Mouse (Mus musculus): ENCODE data around the gene Hhip. TPM values are rescaled to one million over a fixed set of nuclear protein-coding genes. Genes with fewer than 3 reads are reported as not detected.

Gene Hhip
- polyA plus RNA-seq (2015; fragmentation: Nextera tagmentation; extraction: Ambion mirVana), result 15.8 and 18.8 TPM in 2 replicates

DNA sequence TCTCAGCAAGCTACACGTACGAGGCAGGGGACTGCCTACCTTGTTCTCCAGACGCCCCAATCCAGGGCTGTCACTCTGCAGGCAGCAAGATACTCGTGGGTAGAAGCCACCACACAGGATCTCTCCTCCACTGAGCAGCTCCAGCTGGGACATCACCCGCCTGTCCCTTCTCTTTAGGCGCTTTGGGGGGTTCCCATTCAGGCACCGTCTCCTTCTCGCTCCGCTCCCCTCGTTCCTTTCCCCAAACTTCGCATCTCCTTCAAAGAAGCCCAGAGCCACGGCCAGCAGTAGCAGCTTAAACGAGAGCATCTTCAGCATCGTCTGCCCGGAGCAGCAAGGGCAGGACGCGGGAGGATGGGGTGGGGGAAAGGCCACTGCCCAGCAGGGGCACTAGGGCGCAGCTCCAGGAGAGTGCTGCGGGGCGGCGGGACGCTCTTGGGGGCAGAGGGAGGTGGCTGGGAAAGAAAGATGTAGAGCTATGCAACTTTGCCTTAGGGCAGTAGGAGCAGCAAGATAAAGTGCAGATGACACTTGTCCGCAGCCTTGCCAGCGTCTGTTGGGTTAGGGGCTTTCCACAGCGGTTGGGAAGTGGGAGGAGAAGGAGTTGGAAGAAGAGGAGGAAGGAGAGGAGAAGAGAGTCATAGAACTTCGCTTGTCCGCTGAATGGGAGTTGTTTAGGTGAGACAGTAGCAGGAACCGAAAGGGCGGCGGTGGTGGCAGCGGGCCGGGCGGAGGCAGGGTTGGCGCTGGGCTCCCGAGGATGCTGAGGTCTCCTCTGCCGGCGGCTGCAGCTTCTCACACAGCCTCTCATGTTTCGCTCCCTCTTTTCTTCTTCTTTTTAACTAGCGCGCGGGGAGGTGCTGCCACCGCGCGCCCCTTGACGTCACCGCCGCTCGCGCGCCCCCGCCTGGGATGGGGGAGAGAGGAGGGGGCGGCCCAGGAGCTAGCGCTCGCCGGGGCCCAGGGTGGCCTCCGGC lies at the start of gene Hhip:
TSS of gene Hhip (minus strand) at position 809 of the 977 bp plus-strand sequence.
- H3K4me3 ChIP-seq (ENCODE audit: low read depth, low read length), result peak within 1 kb of the TSS; percentile 52
- H3K27ac ChIP-seq (ENCODE audit: low read depth, low read length), result peak within 1 kb of the TSS; percentile 9; the same call in 1 of the 2 replicates
- H3K4me2 ChIP-seq (replicated peaks; ENCODE audit: low read depth), result peak within 1 kb of the TSS; percentile 69
- no peaks in the 10 kb centered on the region for H3K4me1 ChIP-seq (replicated peaks; ENCODE audit: control insufficient read depth, insufficient read depth, low read length)
- peak; percentile 34; the same call in 1 of the 2 replicates for TF ChIP-seq CTCF (IDR thresholded peaks at IDR 0.05; ENCODE audit: low read depth)
- WGBS, result under 1% methylated on average over 36 of the region's 56 CpGs
- H3K36me3 ChIP-seq (ENCODE audit: control insufficient read depth, insufficient read depth), result no peaks in the 10 kb centered on the region
- ATAC-seq, result peak; percentile 38; the same call in 1 of the 2 replicates
- peaks cover 12% of the 10 kb centered on the region; the same call in 1 of the 2 replicates for H3K27me3 ChIP-seq (replicated peaks; ENCODE audit: control insufficient read depth, insufficient read depth, low read length)
- H3K9me3 ChIP-seq (ENCODE audit: control insufficient read depth), result no peaks in the 10 kb centered on the region
- H3K9ac ChIP-seq (ENCODE audit: low read depth, low read length), result no peak within 1 kb of the TSS

DNA sequence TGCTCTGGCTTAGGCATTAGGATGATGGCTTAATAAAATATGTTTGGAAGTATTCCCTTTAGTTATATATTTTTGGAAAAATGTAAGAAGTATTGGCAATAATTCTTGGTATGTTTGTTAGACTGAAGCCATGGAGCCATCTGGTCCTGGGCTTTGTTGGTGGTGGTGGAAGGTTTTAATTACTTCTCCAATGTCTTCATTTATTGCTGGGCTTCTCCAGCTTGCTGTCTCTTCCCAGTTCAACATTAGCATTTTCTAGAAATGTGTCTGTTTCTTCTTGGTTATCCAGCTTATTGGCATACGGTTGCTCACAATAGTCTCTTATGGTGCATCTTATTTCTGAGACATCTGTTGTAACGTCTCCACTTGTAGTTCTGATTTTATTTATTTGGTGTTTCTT lies 29.2 kb upstream of the Hhip start:
- no peaks in the 10 kb centered on the region for H3K9me3 ChIP-seq (ENCODE audit: control insufficient read depth)
- no peak for TF ChIP-seq CTCF (IDR thresholded peaks at IDR 0.05; ENCODE audit: low read depth)
- no peaks in the 10 kb centered on the region for H3K36me3 ChIP-seq (ENCODE audit: control insufficient read depth, insufficient read depth)
- no peaks in the 10 kb centered on the region for H3K4me1 ChIP-seq (replicated peaks; ENCODE audit: control insufficient read depth, insufficient read depth, low read length)
- no peak overlapping the region for H3K27ac ChIP-seq (ENCODE audit: low read depth, low read length)
- no peak overlapping the region for H3K4me3 ChIP-seq (ENCODE audit: low read depth, low read length)
- H3K27me3 ChIP-seq (replicated peaks; ENCODE audit: control insufficient read depth, insufficient read depth, low read length), result no peaks in the 10 kb centered on the region
- 78% methylated on average over 2 of the region's 2 CpGs for WGBS
- H3K4me2 ChIP-seq (replicated peaks; ENCODE audit: low read depth), result no peak overlapping the region
- no peak overlapping the region for H3K9ac ChIP-seq (ENCODE audit: low read depth, low read length)
- ATAC-seq, result no peak

DNA sequence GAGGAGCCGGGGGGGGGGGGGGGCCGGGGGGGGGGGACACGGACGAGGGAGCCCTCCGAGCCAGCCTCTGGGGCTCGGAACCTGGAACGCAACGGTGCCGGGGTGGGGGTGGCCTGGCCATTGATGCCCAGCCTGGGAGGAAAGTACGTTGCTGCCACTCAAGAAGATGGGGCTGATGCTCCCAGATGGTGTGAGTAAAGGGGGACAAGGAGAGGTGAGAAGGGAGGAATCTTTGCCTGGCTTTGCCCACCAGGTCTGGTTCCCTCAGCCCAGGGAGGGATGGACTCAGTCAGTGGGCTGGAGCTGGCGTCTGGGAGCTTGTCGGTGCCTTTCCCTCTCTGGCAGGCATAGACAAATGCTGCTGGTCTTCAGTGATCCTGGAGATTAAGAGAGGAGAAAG lies 387 bp upstream of the Hhip start:
- ATAC-seq, result 0 out of 2 replicates have a peak, but pooled peaks have one; percentile 19
- Histone ChIP-seq H3K4me3 (ENCODE audit: low read depth, low read length) (peak overlapping the region; percentile 52; the same call in 1 of the 2 replicates), H3K36me3 (ENCODE audit: control insufficient read depth, insufficient read depth) (no peaks in the 10 kb centered on the region), H3K4me1 (replicated peaks; ENCODE audit: control insufficient read depth, insufficient read depth, low read length) (no peaks in the 10 kb centered on the region), H3K27me3 (replicated peaks; ENCODE audit: control insufficient read depth, insufficient read depth, low read length) (peaks cover 12% of the 10 kb centered on the region; the same call in 1 of the 2 replicates), H3K9me3 (ENCODE audit: control insufficient read depth) (no peaks in the 10 kb centered on the region), H3K27ac (ENCODE audit: low read depth, low read length) (no peak overlapping the region), H3K9ac (ENCODE audit: low read depth, low read length) (no peak overlapping the region), H3K4me2 (replicated peaks; ENCODE audit: low read depth) (peak overlapping the region; percentile 69)
- WGBS, result 5% methylated on average over 8 of the region's 12 CpGs
- no peak for TF ChIP-seq CTCF (IDR thresholded peaks at IDR 0.05; ENCODE audit: low read depth)

DNA sequence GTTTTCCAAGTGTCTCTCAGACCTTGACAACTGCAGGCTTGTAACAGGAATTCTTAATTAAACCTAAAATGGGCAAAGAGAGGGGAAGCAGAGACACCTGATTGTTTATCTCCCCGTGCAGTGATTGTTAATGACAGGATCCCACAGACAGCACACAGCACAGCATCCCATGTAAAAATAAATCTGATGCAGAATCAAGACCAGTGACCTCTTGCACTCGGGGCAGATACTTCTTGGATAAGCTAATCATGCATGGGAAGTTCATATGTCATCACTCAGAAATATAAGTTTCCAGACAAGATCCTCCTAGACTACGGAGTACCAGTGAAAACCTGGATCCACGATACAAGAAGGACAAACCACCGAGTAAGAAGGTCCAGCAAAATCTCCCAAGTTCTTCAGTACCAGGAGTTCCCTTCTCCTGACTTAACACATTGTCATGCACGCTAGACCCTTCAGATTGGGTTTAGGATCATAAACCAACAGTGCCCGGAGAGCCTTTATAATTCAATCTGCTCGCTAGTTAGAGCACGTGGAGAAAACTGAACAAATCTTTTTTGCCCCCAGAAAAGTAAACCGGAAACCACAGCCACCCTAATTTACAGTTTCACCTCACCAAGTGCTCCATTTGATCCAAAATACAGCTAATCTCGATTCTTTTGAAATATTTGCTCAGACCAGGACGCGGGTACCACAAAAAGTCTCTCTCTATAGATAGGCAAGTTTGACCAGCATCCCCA lies 1.3 kb downstream of the Hhip start:
- 16% methylated on average over 13 of the region's 13 CpGs for WGBS
- Histone ChIP-seq H3K4me1 (replicated peaks; ENCODE audit: control insufficient read depth, insufficient read depth, low read length) (no peaks in the 10 kb centered on the region), H3K4me3 (ENCODE audit: low read depth, low read length) (peak overlapping the region; percentile 52), H3K9me3 (ENCODE audit: control insufficient read depth) (no peaks in the 10 kb centered on the region), H3K27ac (ENCODE audit: low read depth, low read length) (no peak overlapping the region), H3K36me3 (ENCODE audit: control insufficient read depth, insufficient read depth) (no peaks in the 10 kb centered on the region), H3K9ac (ENCODE audit: low read depth, low read length) (no peak overlapping the region), H3K4me2 (replicated peaks; ENCODE audit: low read depth) (peak overlapping the region; percentile 69), H3K27me3 (replicated peaks; ENCODE audit: control insufficient read depth, insufficient read depth, low read length) (peaks cover 12% of the 10 kb centered on the region; the same call in 1 of the 2 replicates)
- no peak for ATAC-seq
- TF ChIP-seq CTCF (IDR thresholded peaks at IDR 0.05; ENCODE audit: low read depth), result no peak

DNA sequence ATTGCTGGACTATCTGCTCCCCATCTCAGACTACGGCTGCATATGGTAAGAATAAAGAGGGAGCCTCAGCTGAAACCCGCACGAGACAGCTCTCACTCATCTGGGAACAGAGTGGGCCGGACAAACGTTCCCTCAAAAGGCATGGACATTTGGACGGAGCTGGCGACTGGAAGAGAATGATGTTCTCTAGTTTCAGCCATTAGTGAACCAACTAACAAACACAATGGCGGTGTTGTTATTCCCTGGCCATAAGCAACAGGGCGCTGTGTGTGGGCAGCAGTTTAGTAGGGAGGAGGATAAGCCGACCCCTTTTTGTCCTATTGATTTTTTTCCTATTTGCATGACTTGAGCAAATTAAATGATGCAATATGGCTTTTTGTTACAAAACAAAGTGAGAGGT lies 2.0 kb downstream of the Hhip start:
- H3K4me2 ChIP-seq (replicated peaks; ENCODE audit: low read depth), result no peak overlapping the region; the same call in 1 of the 2 replicates
- H3K4me1 ChIP-seq (replicated peaks; ENCODE audit: control insufficient read depth, insufficient read depth, low read length), result no peaks in the 10 kb centered on the region
- WGBS, result 16% methylated on average over 10 of the region's 10 CpGs
- H3K4me3 ChIP-seq (ENCODE audit: low read depth, low read length), result peak overlapping the region; percentile 52
- peaks cover 12% of the 10 kb centered on the region; the same call in 1 of the 2 replicates for H3K27me3 ChIP-seq (replicated peaks; ENCODE audit: control insufficient read depth, insufficient read depth, low read length)
- H3K27ac ChIP-seq (ENCODE audit: low read depth, low read length), result no peak overlapping the region
- no peak overlapping the region for H3K9ac ChIP-seq (ENCODE audit: low read depth, low read length)
- no peaks in the 10 kb centered on the region for H3K9me3 ChIP-seq (ENCODE audit: control insufficient read depth)
- no peaks in the 10 kb centered on the region for H3K36me3 ChIP-seq (ENCODE audit: control insufficient read depth, insufficient read depth)
- no peak for ATAC-seq
- no peak for TF ChIP-seq CTCF (IDR thresholded peaks at IDR 0.05; ENCODE audit: low read depth)

DNA sequence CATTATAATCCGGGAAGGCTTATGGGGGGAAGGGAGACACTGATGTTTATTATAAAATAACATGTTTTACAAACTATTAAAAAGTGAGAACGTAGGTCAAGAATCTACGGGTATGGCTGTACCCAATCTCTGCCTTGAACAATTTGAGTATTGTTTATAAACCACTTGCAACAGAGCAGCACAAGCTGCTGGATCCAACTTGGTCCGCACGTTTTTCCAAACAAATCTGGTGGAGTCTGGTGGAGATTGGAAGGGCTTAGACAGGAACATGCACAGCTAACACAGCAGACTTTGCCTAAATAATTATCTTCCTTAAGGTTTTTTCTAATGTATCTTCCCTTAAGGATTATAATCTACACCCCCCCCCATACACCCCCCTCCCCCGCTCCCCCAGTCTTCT lies 2.7 kb downstream of the Hhip start:
- Histone ChIP-seq H3K4me1 (replicated peaks; ENCODE audit: control insufficient read depth, insufficient read depth, low read length) (no peaks in the 10 kb centered on the region), H3K36me3 (ENCODE audit: control insufficient read depth, insufficient read depth) (no peaks in the 10 kb centered on the region), H3K9me3 (ENCODE audit: control insufficient read depth) (no peaks in the 10 kb centered on the region), H3K9ac (ENCODE audit: low read depth, low read length) (no peak overlapping the region), H3K4me2 (replicated peaks; ENCODE audit: low read depth) (no peak overlapping the region; the same call in 1 of the 2 replicates), H3K4me3 (ENCODE audit: low read depth, low read length) (peak overlapping the region; percentile 52; the same call in 1 of the 2 replicates), H3K27ac (ENCODE audit: low read depth, low read length) (no peak overlapping the region), H3K27me3 (replicated peaks; ENCODE audit: control insufficient read depth, insufficient read depth, low read length) (peaks cover 12% of the 10 kb centered on the region; the same call in 1 of the 2 replicates)
- 40% methylated on average over 6 of the region's 6 CpGs for WGBS
- no peak for ATAC-seq
- no peak for TF ChIP-seq CTCF (IDR thresholded peaks at IDR 0.05; ENCODE audit: low read depth)
